Comparison of ENCODE assay signal across 14 mouse cellular contexts in the genomic region with DNA sequence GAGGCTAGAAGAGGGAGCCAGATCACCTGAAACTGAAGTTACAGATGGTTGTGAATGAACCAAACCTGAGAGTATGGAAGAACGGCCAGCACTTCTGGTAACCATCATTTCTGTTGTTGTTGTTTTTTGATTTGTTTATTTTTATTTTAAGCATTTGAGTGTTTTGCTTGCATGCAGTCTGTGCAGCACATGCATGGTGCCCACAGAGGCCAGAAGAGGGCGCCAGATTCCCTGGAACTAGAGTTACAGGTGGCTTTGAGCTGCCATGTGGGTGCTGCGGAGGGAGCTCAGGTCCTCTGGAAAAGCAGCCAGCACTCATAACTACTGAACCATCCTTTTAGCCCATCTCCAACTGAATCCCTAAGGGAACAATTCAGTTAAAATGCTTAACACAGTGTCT.
DNase-seq lines count a peak whose midpoint lies in the region; ATAC-seq and TF ChIP-seq lines count a peak whose summit lies in the region.
"Had no signal": no experiment of that assay in that cellular context is flagged by ENCODE, and none has a peak within 500 bp of the region (broad histone marks: within the 10 kb centered on the region; RNA-seq: fewer than 3 reads in every experiment).

No protein-coding gene starts in this region.

- H3K9me3 ChIP-seq in lung, postnatal 0 days (ENCODE audit: low read length), result no peaks in the 10 kb centered on the region
- no peaks in the 10 kb centered on the region for H3K9me3 ChIP-seq in ES-E14 (ENCODE audit: control insufficient read depth, insufficient read depth, low read depth, low read length)
- H3K9me3 ChIP-seq: forebrain, embryonic 15.5 days; limb, embryonic 15.5 days; neural tube, embryonic 15.5 days had no signal

- H3K4me3 ChIP-seq in kidney, adult 2 months (ENCODE audit: insufficient read depth, low read depth, low read length), result no peak overlapping the region
- H3K4me3 ChIP-seq in lung, postnatal 0 days (ENCODE audit: low read depth, low read length), result no peak overlapping the region
- no peak overlapping the region for H3K4me3 ChIP-seq in ES-E14 (ENCODE audit: insufficient read depth in 1 of 2, low read depth in 1 of 2, low read length in 2 of 2, poor library complexity in 1 of 2, severe bottlenecking in 1 of 2)
- H3K4me3 ChIP-seq: forebrain, embryonic 15.5 days; limb, embryonic 15.5 days; neural tube, embryonic 15.5 days had no signal

- H3K27me3 ChIP-seq in kidney, adult 2 months (replicated peaks; ENCODE audit: control insufficient read depth, insufficient read depth, low read length), result no peaks in the 10 kb centered on the region
- no peaks in the 10 kb centered on the region for H3K27me3 ChIP-seq in lung, postnatal 0 days (replicated peaks; ENCODE audit: insufficient read depth, low read length)
- H3K27me3 ChIP-seq: forebrain, embryonic 15.5 days; limb, embryonic 15.5 days; neural tube, embryonic 15.5 days had no signal

- WGBS in kidney, adult 2 months, result 77% methylated on average over 3 of the region's 3 CpGs
- 71% methylated on average over 3 of the region's 3 CpGs for WGBS in lung, postnatal 0 days

- TF ChIP-seq POLR2A in kidney, adult 2 months (IDR thresholded peaks at IDR 0.05; ENCODE audit: low read depth, low read length), result no peak

- no peak for ATAC-seq in lung, postnatal 0 days
- ATAC-seq: forebrain, embryonic 15.5 days; hindbrain, embryonic 16.5 days had no signal

- peak; percentile 45; the same call in 1 of the 2 replicates for TF ChIP-seq CTCF in kidney, adult 2 months (conservative IDR thresholded peaks at IDR 0.05; ENCODE audit: insufficient read depth, insufficient read length, low read depth, low read length)
- TF ChIP-seq CTCF in lung, postnatal 0 days (IDR thresholded peaks at IDR 0.05), result 0 out of 2 replicates have a peak, but pooled peaks have one; percentile 10

- H3K36me3 ChIP-seq in kidney, adult 2 months (ENCODE audit: control insufficient read depth, insufficient read depth, low read length), result no peaks in the 10 kb centered on the region
- H3K36me3 ChIP-seq in lung, postnatal 0 days (ENCODE audit: insufficient read depth, low read length), result no peaks in the 10 kb centered on the region
- H3K36me3 ChIP-seq in ES-E14 (ENCODE audit: control insufficient read depth, insufficient read depth, low read length, poor library complexity, severe bottlenecking), result no peaks in the 10 kb centered on the region
- H3K36me3 ChIP-seq: forebrain, embryonic 15.5 days; G1E; limb, embryonic 15.5 days; neural tube, embryonic 15.5 days had no signal

- DNase-seq in kidney, adult 2 months, result no peak
- DNase-seq in kidney, adult 8-10 months, result no peak
- no peak for DNase-seq in lung, postnatal 0 days (ENCODE audit: low spot score)
- DNase-seq in lung, postnatal 4 days, result no peak
- DNase-seq in ES-E14 (ENCODE audit: low read depth, low spot score), result peak; percentile 41
- DNase-seq in induced T-regulatory cell, adult 2 months (ENCODE audit: low read depth), result peak; percentile 11
- no peak for DNase-seq in spleen, postnatal 10 days (ENCODE audit: low spot score in 2 of 2)
- DNase-seq in frontal cortex, adult 2 months (ENCODE audit: extremely low spot score in 1 of 2, low spot score in 1 of 2), result no peak
- DNase-seq: right cerebral cortex, adult 18-20 months had no signal

- H3K27ac ChIP-seq in kidney, adult 2 months (ENCODE audit: insufficient read depth, low read depth, low read length), result no peak overlapping the region
- H3K27ac ChIP-seq in lung, postnatal 0 days (ENCODE audit: low read length), result no peak overlapping the region
- H3K27ac ChIP-seq in ES-E14 (ENCODE audit: insufficient read depth, low read depth, low read length, poor library complexity, severe bottlenecking), result no peak overlapping the region
- H3K27ac ChIP-seq: forebrain, embryonic 15.5 days; limb, embryonic 15.5 days; neural tube, embryonic 15.5 days had no signal

- H3K4me2 ChIP-seq in lung, postnatal 0 days (replicated peaks; ENCODE audit: low read depth, low read length), result no peak overlapping the region
- H3K4me2 ChIP-seq: forebrain, embryonic 15.5 days; limb, embryonic 15.5 days; neural tube, embryonic 15.5 days had no signal

- H3K4me1 ChIP-seq in kidney, adult 2 months (ENCODE audit: control insufficient read depth, insufficient read depth, low read length), result no peaks in the 10 kb centered on the region
- H3K4me1 ChIP-seq in lung, postnatal 0 days (ENCODE audit: insufficient read depth, low read depth, low read length), result no peaks in the 10 kb centered on the region
- no peaks in the 10 kb centered on the region for H3K4me1 ChIP-seq in ES-E14 (ENCODE audit: control insufficient read depth in 2 of 2, insufficient read depth in 2 of 2, low read length in 2 of 2, poor library complexity in 1 of 2)
- H3K4me1 ChIP-seq: forebrain, embryonic 15.5 days; limb, embryonic 15.5 days; neural tube, embryonic 15.5 days had no signal

- TF ChIP-seq EP300 in lung, postnatal 0 days (IDR thresholded peaks at IDR 0.05), result no peak

- in situ Hi-C loops in ES-E14 (cut with MboI; ENCODE audit: low sequenced_read_pairs in 2 of 2, unreplicated experiment in 2 of 2), result no loop called here

- no peak overlapping the region for H3K9ac ChIP-seq in lung, postnatal 0 days (replicated peaks; ENCODE audit: low read depth)
- no peak overlapping the region for H3K9ac ChIP-seq in ES-E14 (ENCODE audit: insufficient read depth, low read depth, low read length, poor library complexity, severe bottlenecking)
- H3K9ac ChIP-seq: forebrain, embryonic 15.5 days; limb, embryonic 15.5 days; neural tube, embryonic 15.5 days had no signal

TF ChIP-seq in ES-E14, 5 proteins besides CTCF, POLR2A, EP300 and RAD21:
- no peak for TF ChIP-seq ZNF384 (IDR thresholded peaks at IDR 0.05; ENCODE audit: low read depth, low read length)
- no peak for TF ChIP-seq HCFC1 (IDR thresholded peaks at IDR 0.05; ENCODE audit: borderline replicate concordance, insufficient read depth, low read length)
- no peak for TF ChIP-seq ZC3H11A (IDR thresholded peaks at IDR 0.05; ENCODE audit: borderline replicate concordance, low read depth, low read length)
- no peak for TF ChIP-seq CHD2 (IDR thresholded peaks at IDR 0.05; ENCODE audit: low read depth, low read length)
- TF ChIP-seq MAFK (IDR thresholded peaks at IDR 0.05; ENCODE audit: insufficient read depth, low read depth, low read length), result no peak

Comparison
In these comparisons a context has a peak if more than half of its experiments do, and no peak if none do; other contexts are left out.
1. DNase-seq: peak in ES-E14 (single experiment) and induced T-regulatory cell, adult 2 months (single experiment); none in kidney, adult 2 months (single experiment), kidney, adult 8-10 months (0 of 2), lung, postnatal 0 days (single experiment), lung, postnatal 4 days (0 of 2), spleen, postnatal 10 days (0 of 2) and frontal cortex, adult 2 months (0 of 2).